Comparison of ENCODE assay signal across 13 mouse cellular contexts in the genomic region with DNA sequence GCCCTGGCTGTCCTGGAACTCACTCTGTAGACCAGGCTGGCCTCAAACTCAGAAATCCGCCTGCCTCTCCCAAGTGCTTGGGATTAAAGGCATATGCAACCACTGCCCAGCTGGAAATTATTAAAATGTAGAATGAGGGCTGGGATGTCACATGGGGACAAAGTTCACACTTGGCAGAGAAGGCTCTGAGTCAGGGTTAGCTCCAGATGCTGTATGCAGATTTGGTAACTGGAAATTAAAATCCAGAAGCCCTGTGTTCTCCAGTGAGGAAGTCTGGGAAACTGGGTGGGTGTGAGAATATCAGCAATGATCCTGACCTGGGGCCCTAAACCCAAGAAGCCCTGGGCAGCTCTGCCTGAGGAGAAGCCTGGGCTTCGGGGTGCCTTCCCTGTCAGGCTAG. TPM values are rescaled to one million over a fixed set of nuclear protein-coding genes. Genes with fewer than 3 reads are reported as not detected.
DNase-seq lines count a peak whose midpoint lies in the region; ATAC-seq lines count a peak whose summit lies in the region.
"Had no signal": no experiment of that assay in that cellular context is flagged by ENCODE, and none has a peak within 500 bp of the region (broad histone marks: within the 10 kb centered on the region; RNA-seq: fewer than 3 reads in every experiment).

No protein-coding gene starts in this region.

- ATAC-seq in kidney, embryonic 15.5 days (replicated peaks; ENCODE audit: low FRiP score): no peak
- ATAC-seq in limb, embryonic 11.5 days (ENCODE audit: insufficient number of reproducible peaks, low FRiP score, low TSS enrichment, low read depth): no peak

- H3K9ac ChIP-seq in kidney, embryonic 15.5 days: peak overlapping the region; percentile 24; the same call in 1 of the 2 replicates
- no peak overlapping the region for H3K9ac ChIP-seq in limb, embryonic 11.5 days (ENCODE audit: low read length)
- H3K9ac ChIP-seq: liver, embryonic 15.5 days had no signal

- H3K4me2 ChIP-seq in kidney, embryonic 15.5 days: peak overlapping the region; percentile 46
- peak overlapping the region; percentile 15; the same call in 1 of the 2 replicates for H3K4me2 ChIP-seq in limb, embryonic 11.5 days (ENCODE audit: low read depth, severe bottlenecking)
- H3K4me2 ChIP-seq: liver, embryonic 15.5 days had no signal

- H3K4me3 ChIP-seq in kidney, embryonic 15.5 days (replicated peaks): peak overlapping the region; percentile 29
- no peak overlapping the region for H3K4me3 ChIP-seq in limb, embryonic 11.5 days (ENCODE audit: low read depth, low read length)
- H3K4me3 ChIP-seq: liver, embryonic 15.5 days had no signal

- WGBS in kidney, embryonic 15.5 days: 78% methylated on average over 2 of the region's 2 CpGs
- WGBS in limb, embryonic 11.5 days: 40% methylated on average over 2 of the region's 2 CpGs

- no peak overlapping the region for H3K27ac ChIP-seq in kidney, embryonic 15.5 days
- H3K27ac ChIP-seq in limb, embryonic 11.5 days (replicated peaks; ENCODE audit: low read depth, low read length): no peak overlapping the region
- H3K27ac ChIP-seq: liver, embryonic 15.5 days had no signal

- peaks cover 51% of the 10 kb centered on the region for H3K27me3 ChIP-seq in kidney, embryonic 15.5 days
- H3K27me3 ChIP-seq in limb, embryonic 11.5 days (ENCODE audit: control insufficient read depth, insufficient read depth, low read length): peaks cover 27% of the 10 kb centered on the region

- no peaks in the 10 kb centered on the region for H3K9me3 ChIP-seq in kidney, embryonic 15.5 days (replicated peaks)
- H3K9me3 ChIP-seq in limb, embryonic 11.5 days (ENCODE audit: control insufficient read depth, low read length): no peaks in the 10 kb centered on the region
- H3K9me3 ChIP-seq: liver, embryonic 15.5 days had no signal

- peak; percentile 27 for DNase-seq in cerebellum, adult 9-11 months
- DNase-seq in cerebellum, adult 18-20 months: no peak
- no peak for DNase-seq in kidney, postnatal 10 days
- peak; percentile 61 for DNase-seq in MN1 (ENCODE audit: low spot score)
- no peak for DNase-seq in limb, embryonic 11.5 days (ENCODE audit: low spot score)
- no peak for DNase-seq in adrenal gland, postnatal 14 days
- no peak for DNase-seq in cerebellum, postnatal 25 days
- DNase-seq: adrenal gland, adult 2 months; midbrain, embryonic 14.5 days had no signal

- H3K36me3 ChIP-seq in kidney, embryonic 15.5 days: no peaks in the 10 kb centered on the region
- H3K36me3 ChIP-seq in limb, embryonic 11.5 days (ENCODE audit: control insufficient read depth, insufficient read depth, low read length): no peaks in the 10 kb centered on the region
- H3K36me3 ChIP-seq: liver, embryonic 15.5 days had no signal

- H3K4me1 ChIP-seq in kidney, embryonic 15.5 days: peaks cover 23% of the 10 kb centered on the region
- H3K4me1 ChIP-seq in limb, embryonic 11.5 days (ENCODE audit: control insufficient read depth, insufficient read depth, low read length): no peaks in the 10 kb centered on the region

RNA-seq across cellular contexts. Expression of a gene that starts 2.2 kb away (rescaled TPM):
- 136 and 143 TPM in 2 replicates for polyA plus RNA-seq in kidney, embryonic 15.5 days (2015; fragmentation: Nextera tagmentation; extraction: Ambion mirVana)
- polyA plus RNA-seq in limb, embryonic 11.5 days (2014; fragmentation: Nextera tagmentation; extraction: Ambion mirVana): 57.9 and 58.2 TPM in 2 replicates
- 116 and 123 TPM in 2 replicates for total RNA-seq in adrenal gland, postnatal 14 days (2021)
- total RNA-seq: neutrophil, adult 5-6 weeks had no signal

RNA-seq across cellular contexts. Expression of a gene that starts 16.2 kb away (rescaled TPM):
- 0.52 and 1.2 TPM in 2 replicates for polyA plus RNA-seq in kidney, embryonic 15.5 days (2015; fragmentation: Nextera tagmentation; extraction: Ambion mirVana)
- polyA plus RNA-seq in limb, embryonic 11.5 days (2014; fragmentation: Nextera tagmentation; extraction: Ambion mirVana): 0.30 and 0.71 TPM in 2 replicates
- not detected in 2 replicates for total RNA-seq in adrenal gland, postnatal 14 days (2021)
- total RNA-seq: adrenal gland, adult 2 months; layer of hippocampus, postnatal 10 days; neutrophil, adult 5-6 weeks had no signal
- polyA plus RNA-seq: adrenal gland, adult 2 months; midbrain, embryonic 14.5 days had no signal

RNA-seq across cellular contexts. Expression of a gene that starts 21.4 kb away (rescaled TPM):
- 21.3 and 22.9 TPM in 2 replicates for polyA plus RNA-seq in kidney, embryonic 15.5 days (2015; fragmentation: Nextera tagmentation; extraction: Ambion mirVana)
- polyA plus RNA-seq in limb, embryonic 11.5 days (2014; fragmentation: Nextera tagmentation; extraction: Ambion mirVana): 8.3 and 8.7 TPM in 2 replicates
- 20.0 and 21.5 TPM in 2 replicates for total RNA-seq in adrenal gland, postnatal 14 days (2021)

RNA-seq across cellular contexts. Expression of a gene that starts 23.6 kb away (rescaled TPM):
- 1.4 and 2.0 TPM in 2 replicates for polyA plus RNA-seq in kidney, embryonic 15.5 days (2015; fragmentation: Nextera tagmentation; extraction: Ambion mirVana)
- 3.0 and 4.2 TPM in 2 replicates for polyA plus RNA-seq in limb, embryonic 11.5 days (2014; fragmentation: Nextera tagmentation; extraction: Ambion mirVana)
- total RNA-seq in adrenal gland, postnatal 14 days (2021): 14.8 and 17.2 TPM in 2 replicates

RNA-seq across cellular contexts. Expression of a gene that starts 27.9 kb away (rescaled TPM):
- polyA plus RNA-seq in kidney, embryonic 15.5 days (2015; fragmentation: Nextera tagmentation; extraction: Ambion mirVana): 50.2 and 53.0 TPM in 2 replicates
- polyA plus RNA-seq in limb, embryonic 11.5 days (2014; fragmentation: Nextera tagmentation; extraction: Ambion mirVana): 1.7 and 1.8 TPM in 2 replicates
- 45.6 and 47.9 TPM in 2 replicates for total RNA-seq in adrenal gland, postnatal 14 days (2021)

Comparison
In these comparisons a context has a peak if more than half of its experiments do, and no peak if none do; other contexts are left out.
1. DNase-seq: peak in cerebellum, adult 9-11 months (single experiment) and MN1 (single experiment); none in cerebellum, adult 18-20 months (0 of 2), kidney, postnatal 10 days (single experiment), limb, embryonic 11.5 days (single experiment), adrenal gland, postnatal 14 days (single experiment) and cerebellum, postnatal 25 days (0 of 2).